Mouse (Mus musculus): ENCODE data around the gene Fcho1. TPM values are rescaled to one million over a fixed set of nuclear protein-coding genes. Genes with fewer than 3 reads are reported as not detected.
"Not testable (repeated sequence)": the region's sequence is repeated elsewhere in the genome, so short reads cannot be mapped to it uniquely, and the experiment has no call there.

Fcho1 gene
- polyA plus RNA-seq, 1 experiment, result 144 TPM

DNA sequence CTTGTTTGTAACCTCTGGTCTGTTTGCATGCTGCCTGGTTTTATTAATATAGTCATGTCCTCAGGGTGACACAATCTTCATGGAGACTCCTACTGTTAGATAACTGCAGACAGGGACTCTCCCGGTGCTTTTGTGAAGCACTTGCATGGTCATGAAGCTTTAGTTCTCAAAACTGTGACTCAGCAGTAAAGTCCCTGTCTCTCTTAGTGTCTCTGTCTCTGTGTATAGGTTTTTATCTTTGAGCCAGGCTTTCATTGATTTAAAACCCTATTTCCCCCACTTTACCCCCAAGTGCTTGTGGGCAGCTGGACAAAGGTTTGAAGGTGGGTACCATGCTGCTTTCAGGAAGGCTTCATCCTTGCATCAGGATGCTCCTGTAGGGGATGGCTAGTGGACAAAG is 19.8 kb upstream of the Fcho1 start:
- no peak for TF ChIP-seq CTCF (IDR thresholded peaks at IDR 0.05; ENCODE audit: control insufficient read depth, insufficient read depth, low read length)
- no peak for TF ChIP-seq POLR2A (IDR thresholded peaks at IDR 0.05; ENCODE audit: borderline replicate concordance, control insufficient read depth, low read depth, low read length)
- Histone ChIP-seq H3K4me3 (replicated peaks; ENCODE audit: control insufficient read depth, low read depth, low read length) (no peak overlapping the region), H3K4me1 (ENCODE audit: control insufficient read depth, insufficient read depth, low read length) (no peaks in the 10 kb centered on the region; the same call in 1 of the 2 replicates), H3K27ac (ENCODE audit: control insufficient read depth, insufficient read depth, low read depth, low read length, poor library complexity) (no peak overlapping the region)
- 39% methylated on average over 1 of the region's 1 CpGs for WGBS

- TF ChIP-seq POLR2A (IDR thresholded peaks at IDR 0.05; ENCODE audit: borderline replicate concordance, control insufficient read depth, low read depth, low read length) (no peak), CTCF (IDR thresholded peaks at IDR 0.05; ENCODE audit: control insufficient read depth, insufficient read depth, low read length) (no peak)
- Histone ChIP-seq H3K27ac (ENCODE audit: control insufficient read depth, insufficient read depth, low read depth, low read length, poor library complexity) (no peak overlapping the region), H3K4me3 (replicated peaks; ENCODE audit: control insufficient read depth, low read depth, low read length) (no peak overlapping the region), H3K4me1 (ENCODE audit: control insufficient read depth, insufficient read depth, low read length) (no peaks in the 10 kb centered on the region; the same call in 1 of the 2 replicates)
- WGBS, result 64% methylated on average over 2 of the region's 2 CpGs
Observed at GRCm38 (mm10) chr8:71742783-71743182, 17.3 kb upstream of the Fcho1 start.

DNA sequence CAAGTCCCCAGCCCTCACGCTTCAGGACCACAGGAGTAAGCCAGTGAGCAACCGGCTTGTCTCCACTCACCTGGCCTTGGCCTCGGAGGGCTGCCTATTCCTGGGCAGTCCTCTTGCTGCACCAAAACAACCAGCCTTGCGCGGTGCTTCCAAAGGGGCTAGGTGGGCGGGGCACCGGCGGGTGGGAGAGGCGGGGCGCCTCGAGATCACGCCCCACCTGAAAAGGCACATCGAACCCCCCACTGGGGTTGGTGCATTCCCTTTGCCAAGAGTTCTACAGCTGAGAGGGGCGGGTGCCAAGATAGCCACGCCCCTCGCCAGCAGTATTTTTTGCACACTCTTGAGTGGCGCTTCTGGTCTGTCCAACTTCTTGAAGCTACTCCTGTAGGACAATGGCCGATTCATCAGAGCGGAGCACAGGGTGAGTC is 16.2 kb upstream of the Fcho1 start:
- Histone ChIP-seq H3K4me3 (replicated peaks; ENCODE audit: control insufficient read depth, low read depth, low read length) (no peak overlapping the region), H3K4me1 (ENCODE audit: control insufficient read depth, insufficient read depth, low read length) (no peaks in the 10 kb centered on the region; the same call in 1 of the 2 replicates), H3K27ac (ENCODE audit: control insufficient read depth, insufficient read depth, low read depth, low read length, poor library complexity) (no peak overlapping the region)
- TF ChIP-seq POLR2A (IDR thresholded peaks at IDR 0.05; ENCODE audit: borderline replicate concordance, control insufficient read depth, low read depth, low read length), result no peak
- WGBS, result 31% methylated on average over 19 of the region's 19 CpGs

DNA sequence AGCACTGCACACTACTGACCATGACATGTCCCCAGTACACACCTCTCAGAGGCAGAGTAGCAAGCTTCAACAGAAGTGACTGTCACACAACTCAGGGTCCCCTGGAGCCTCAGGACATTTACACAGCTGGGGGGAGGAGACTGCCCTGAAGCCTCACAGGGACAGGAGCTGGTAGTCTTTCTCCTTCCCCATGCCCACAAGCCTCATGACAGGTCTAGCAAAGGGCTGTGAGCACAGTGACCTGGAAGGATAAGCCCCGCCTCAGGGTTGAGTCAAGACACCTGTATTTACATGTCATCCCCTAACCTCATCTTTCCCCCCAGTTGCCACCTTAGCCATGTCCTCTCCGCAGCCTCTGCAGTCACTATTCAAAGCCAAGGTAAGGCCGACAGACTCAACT is 15.7 kb upstream of the Fcho1 start:
- TF ChIP-seq POLR2A (IDR thresholded peaks at IDR 0.05; ENCODE audit: borderline replicate concordance, control insufficient read depth, low read depth, low read length) (no peak), CTCF (IDR thresholded peaks at IDR 0.05; ENCODE audit: control insufficient read depth, insufficient read depth, low read length) (no peak)
- H3K4me3 ChIP-seq (replicated peaks; ENCODE audit: control insufficient read depth, low read depth, low read length), result no peak overlapping the region
- H3K4me1 ChIP-seq (ENCODE audit: control insufficient read depth, insufficient read depth, low read length), result no peaks in the 10 kb centered on the region
- no peak overlapping the region for H3K27ac ChIP-seq (ENCODE audit: control insufficient read depth, insufficient read depth, low read depth, low read length, poor library complexity)
- 76% methylated on average over 3 of the region's 3 CpGs for WGBS

GRCm38 (mm10) chr8:71738316-71738715 is 12.8 kb upstream of the Fcho1 start:
- not testable (repeated sequence) for H3K4me1 ChIP-seq (ENCODE audit: control insufficient read depth, insufficient read depth, low read length); H3K27ac ChIP-seq (ENCODE audit: control insufficient read depth, insufficient read depth, low read depth, low read length, poor library complexity); H3K4me3 ChIP-seq (replicated peaks; ENCODE audit: control insufficient read depth, low read depth, low read length)

- H3K4me3 ChIP-seq (replicated peaks; ENCODE audit: control insufficient read depth, low read depth, low read length), result no peak overlapping the region
- 29% methylated on average over 3 of the region's 3 CpGs for WGBS
- H3K4me1 ChIP-seq (ENCODE audit: control insufficient read depth, insufficient read depth, low read length), result peaks cover 2% of the 10 kb centered on the region; the same call in 1 of the 2 replicates
- H3K27ac ChIP-seq (ENCODE audit: control insufficient read depth, insufficient read depth, low read depth, low read length, poor library complexity), result no peak overlapping the region
- TF ChIP-seq POLR2A (IDR thresholded peaks at IDR 0.05; ENCODE audit: borderline replicate concordance, control insufficient read depth, low read depth, low read length) (no peak), CTCF (IDR thresholded peaks at IDR 0.05; ENCODE audit: control insufficient read depth, insufficient read depth, low read length) (peak; percentile 80)
Observed at GRCm38 (mm10) chr8:71731652-71732230, 6.2 kb upstream of the Fcho1 start.

DNA sequence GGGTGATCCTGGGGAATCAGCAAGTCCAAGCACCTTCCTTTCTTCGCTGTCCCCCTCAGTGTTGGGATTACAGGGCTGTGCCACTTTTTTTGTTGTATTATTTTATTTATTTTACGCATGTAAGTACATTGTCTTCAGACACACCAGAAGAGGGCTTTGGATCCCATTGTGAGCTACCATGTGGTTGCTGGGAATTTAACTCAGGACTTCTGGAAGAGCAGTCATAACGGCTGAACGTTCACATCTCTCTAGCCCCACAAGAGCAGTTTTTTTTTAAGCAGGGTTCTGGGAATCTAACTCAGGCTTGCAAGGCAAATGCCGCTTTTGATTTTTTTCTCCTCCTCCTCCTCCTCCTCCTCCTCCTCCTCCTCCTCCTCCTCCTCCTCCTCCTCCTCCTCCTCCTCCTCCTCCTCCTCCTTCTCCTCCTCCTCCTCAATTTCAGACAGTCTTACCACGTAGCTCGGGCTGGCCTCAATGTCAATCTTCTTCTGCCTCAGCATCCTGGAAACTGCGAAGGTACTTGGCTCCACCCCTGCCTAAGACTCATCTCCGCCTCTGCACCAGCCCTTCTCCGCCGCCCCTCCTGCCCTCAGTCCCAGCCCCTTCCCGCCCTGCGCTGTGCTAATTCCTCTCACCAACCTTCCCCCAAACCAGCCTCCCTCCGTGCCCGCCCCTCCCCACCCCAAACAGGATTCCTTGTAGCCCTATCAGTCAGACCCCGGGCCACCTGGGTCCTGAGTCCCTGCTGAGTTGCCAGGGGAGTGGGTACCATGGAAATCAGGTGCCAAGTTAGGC is 3.5 kb upstream of the Fcho1 start:
- peaks cover 5% of the 10 kb centered on the region; the same call in 1 of the 2 replicates for H3K4me1 ChIP-seq (ENCODE audit: control insufficient read depth, insufficient read depth, low read length)
- no peak overlapping the region for H3K27ac ChIP-seq (ENCODE audit: control insufficient read depth, insufficient read depth, low read depth, low read length, poor library complexity)
- no peak overlapping the region for H3K4me3 ChIP-seq (replicated peaks; ENCODE audit: control insufficient read depth, low read depth, low read length)
- TF ChIP-seq CTCF (IDR thresholded peaks at IDR 0.05; ENCODE audit: control insufficient read depth, insufficient read depth, low read length) (no peak), POLR2A (IDR thresholded peaks at IDR 0.05; ENCODE audit: borderline replicate concordance, control insufficient read depth, low read depth, low read length) (no peak; the same call in 1 of the 2 replicates)
- WGBS, result 3% methylated on average over 16 of the region's 16 CpGs

GRCm38 (mm10) chr8:71728240-71728785 is 2.8 kb upstream of the Fcho1 start:
- 12% methylated on average over 21 of the region's 21 CpGs for WGBS
- H3K27ac ChIP-seq (ENCODE audit: control insufficient read depth, insufficient read depth, low read depth, low read length, poor library complexity), result no peak overlapping the region
- H3K4me3 ChIP-seq (replicated peaks; ENCODE audit: control insufficient read depth, low read depth, low read length), result peak overlapping the region; percentile 4
- TF ChIP-seq POLR2A (IDR thresholded peaks at IDR 0.05; ENCODE audit: borderline replicate concordance, control insufficient read depth, low read depth, low read length), result no peak
- no peak for TF ChIP-seq CTCF (IDR thresholded peaks at IDR 0.05; ENCODE audit: control insufficient read depth, insufficient read depth, low read length)
- H3K4me1 ChIP-seq (ENCODE audit: control insufficient read depth, insufficient read depth, low read length), result peaks cover 6% of the 10 kb centered on the region; the same call in 1 of the 2 replicates
